Mouse (Mus musculus) fat pad, adult 2 months (tissue): Measurements from ENCODE around the gene Mon1b.

ENCODE experiments used
- DNase-seq: peaks from one replicate; pipeline ENCODE4 v3.0.0-alpha.2; 2011; ENCODE audit warnings: low read depth, low spot score; ENCODE audit errors: extremely low read depth

Gene Mon1b

GRCm38 (mm10) chr8:113672599-113673255 lies 37.3 kb downstream of the Mon1b start:
- DNase-seq, result no peak

- DNase-seq, result no peak
These were observed 37.9 kb downstream of the Mon1b start for GRCm38 (mm10) chr8:113673300-113673699.

- no peak for DNase-seq
These were observed 39.2 kb downstream of the Mon1b start for GRCm38 (mm10) chr8:113674611-113675010.

- DNase-seq, result no peak
These were observed 39.9 kb downstream of the Mon1b start for GRCm38 (mm10) chr8:113675281-113675680.

GRCm38 (mm10) chr8:113676811-113677210 lies 41.4 kb downstream of the Mon1b start:
- DNase-seq, result no peak

- DNase-seq, result no peak
These were observed 44.0 kb downstream of the Mon1b start for GRCm38 (mm10) chr8:113679361-113679760.

GRCm38 (mm10) chr8:113687889-113688542 lies 52.6 kb downstream of the Mon1b start:
- no peak for DNase-seq

GRCm38 (mm10) chr8:113688543-113688915 lies 53.1 kb downstream of the Mon1b start:
- DNase-seq, result no peak

- DNase-seq, result no peak
These were observed 56.4 kb downstream of the Mon1b start for GRCm38 (mm10) chr8:113691622-113692343.
